Mouse (Mus musculus) forebrain, postnatal 0 days (tissue): ENCODE data around the gene Ints3. TPM values are rescaled to one million over a fixed set of nuclear protein-coding genes. Genes with fewer than 3 reads are reported as not detected.
"Not testable (repeated sequence)": the region's sequence is repeated elsewhere in the genome, so short reads cannot be mapped to it uniquely, and the experiment has no call there.

Experiments
- ATAC-seq: fragments of 200-750 bp; cut with Nextera tagmentation; 2 replicates; pipeline ENCODE4 v1.8.0; 2017; ENCODE audit warnings: mild to moderate bottlenecking, moderate library complexity
- DNase-seq: peaks from one replicate; pipeline ENCODE4 v3.0.0-alpha.2; 2015
- H3K27ac ChIP-seq: fragments of 300-500 bp; sonication (generic); 2 replicates; pipeline ENCODE4 v1.5.1; 2014; ENCODE audit warnings: low read depth, mild to moderate bottlenecking, antibody characterized with exemption, low read length, moderate library complexity, mixed read lengths
- H3K27me3 ChIP-seq: fragments of 300-500 bp; sonication (generic); 2 replicates; pipeline ENCODE4 v1.6.1; 2014; ENCODE audit warnings: mild to moderate bottlenecking, low read length, mixed read lengths; ENCODE audit not compliant: insufficient read depth
- H3K36me3 ChIP-seq: fragments of 300-500 bp; sonication (generic); 2 replicates; pipeline ENCODE4 v1.6.1; 2014; ENCODE audit warnings: mild to moderate bottlenecking, moderate library complexity; ENCODE audit not compliant: insufficient read depth
- H3K4me1 ChIP-seq: fragments of 300-500 bp; sonication (generic); 2 replicates; pipeline ENCODE4 v1.6.1; 2014; ENCODE audit warnings: antibody characterized with exemption; ENCODE audit not compliant: insufficient read depth
- H3K4me2 ChIP-seq: fragments of 300-500 bp; sonication (generic); 2 replicates; pipeline ENCODE4 v1.6.1; 2014; ENCODE audit warnings: low read depth, mild to moderate bottlenecking, moderate library complexity
- H3K4me3 ChIP-seq: fragments of 300-500 bp; sonication (generic); 2 replicates; pipeline ENCODE4 v1.5.1; 2014; ENCODE audit warnings: low read depth, low read length, mixed read lengths
- H3K9ac ChIP-seq: fragments of 300-500 bp; sonication (generic); 2 replicates; pipeline ENCODE4 v1.6.1; 2014; ENCODE audit warnings: mild to moderate bottlenecking
- H3K9me3 ChIP-seq: fragments of 300-500 bp; sonication (generic); 2 replicates; pipeline ENCODE4 v1.6.1; 2016; ENCODE audit warnings: low read length
- CTCF ChIP-seq: sonication (generic); IDR thresholded peaks from 2 replicates; pipeline ENCODE4 v1.5.1; 2016; ENCODE audit warnings: antibody characterized with exemption, control low read depth, low read depth
- WGBS: fragments of 180-500 bp; shearing (Covaris S2); extraction: QIAGEN DNeasy Blood & Tissue Kit; methylation state at CpG from one replicate; pipeline ENCODE4 v1.1.7; 2014; 5-methylcytosine and 5-hydroxymethylcytosine counted together
- polyA plus RNA-seq: library from polyadenylated mRNA; unstranded; fragments of >200 nt; fragmentation: Nextera tagmentation; extraction: Ambion mirVana; gene quantifications from 2 replicates; pipeline ENCODE4 v1.2.1, GENCODE M21; 2015
- total RNA-seq: library from RNA; depleted of rRNA; stranded (reverse); fragments of >200 nt; gene quantifications from 2 replicates; pipeline ENCODE4 v1.2.3, GENCODE M21; 2014; rRNA removed

Ints3 gene
- total and polyA plus RNA-seq, 2 experiments from 2014 or later, result 20.6 to 51.5 TPM

- Histone ChIP-seq H3K4me1 (no peaks in the 10 kb centered on the region), H3K36me3 (peaks cover 31% of the 10 kb centered on the region), H3K4me3 (no peak overlapping the region), H3K9me3 (no peaks in the 10 kb centered on the region), H3K27me3 (no peaks in the 10 kb centered on the region), H3K4me2 (no peak overlapping the region), H3K9ac (no peak overlapping the region), H3K27ac (no peak overlapping the region)
- no peak for TF ChIP-seq CTCF
- no peak for ATAC-seq
- no peak for DNase-seq
- 78% methylated on average over 2 of the region's 2 CpGs for WGBS
These were observed 71.1 kb downstream of the Ints3 start for GRCm38 (mm10) chr3:90362346-90362745.

GRCm38 (mm10) chr3:90361476-90361875 is 71.9 kb downstream of the Ints3 start:
- H3K4me1 ChIP-seq, result no peaks in the 10 kb centered on the region
- no peaks in the 10 kb centered on the region for H3K27me3 ChIP-seq
- H3K4me2 ChIP-seq, result no peak overlapping the region
- WGBS, result 76% methylated on average over 4 of the region's 4 CpGs
- no peaks in the 10 kb centered on the region for H3K9me3 ChIP-seq
- peaks cover 36% of the 10 kb centered on the region for H3K36me3 ChIP-seq
- DNase-seq (no peak), ATAC-seq (no peak)
- no peak overlapping the region for H3K27ac ChIP-seq
- H3K4me3 ChIP-seq, result no peak overlapping the region
- H3K9ac ChIP-seq, result no peak overlapping the region
- TF ChIP-seq CTCF, result no peak

- no peak overlapping the region for H3K4me2 ChIP-seq
- 96% methylated on average over 1 of the region's 1 CpGs for WGBS
These were observed 74.2 kb downstream of the Ints3 start for GRCm38 (mm10) chr3:90359230-90359629.

GRCm38 (mm10) chr3:90357959-90358358 is 75.5 kb downstream of the Ints3 start:
- DNase-seq (no peak), ATAC-seq (no peak)
- Histone ChIP-seq H3K9me3 (no peaks in the 10 kb centered on the region), H3K9ac (no peak overlapping the region), H3K27ac (no peak overlapping the region), H3K4me3 (no peak overlapping the region), H3K4me1 (no peaks in the 10 kb centered on the region), H3K4me2 (no peak overlapping the region), H3K36me3 (peaks cover 71% of the 10 kb centered on the region), H3K27me3 (no peaks in the 10 kb centered on the region)
- 90% methylated on average over 7 of the region's 7 CpGs for WGBS
- TF ChIP-seq CTCF, result no peak

More at GRCm38 (mm10) chr3:90359230-90359629, 74.2 kb downstream of the Ints3 start:
- no peak for TF ChIP-seq CTCF
- DNase-seq (no peak), ATAC-seq (no peak)
- Histone ChIP-seq H3K9me3 (no peaks in the 10 kb centered on the region), H3K9ac (no peak overlapping the region), H3K36me3 (peaks cover 58% of the 10 kb centered on the region), H3K27ac (no peak overlapping the region), H3K4me3 (no peak overlapping the region), H3K27me3 (no peaks in the 10 kb centered on the region), H3K4me1 (no peaks in the 10 kb centered on the region)

GRCm38 (mm10) chr3:90347847-90348246 is 85.6 kb downstream of the Ints3 start:
- Histone ChIP-seq H3K27ac (no peak overlapping the region), H3K27me3 (no peaks in the 10 kb centered on the region), H3K9ac (no peak overlapping the region), H3K4me2 (no peak overlapping the region), H3K4me3 (no peak overlapping the region), H3K36me3 (peaks cover 29% of the 10 kb centered on the region), H3K9me3 (no peaks in the 10 kb centered on the region), H3K4me1 (no peaks in the 10 kb centered on the region)
- no peak for ATAC-seq
- 97% methylated on average over 4 of the region's 4 CpGs for WGBS
- TF ChIP-seq CTCF, result no peak
- DNase-seq, result no peak

GRCm38 (mm10) chr3:90342853-90343252 is 90.6 kb downstream of the Ints3 start:
- not testable (repeated sequence) for ATAC-seq, DNase-seq, H3K36me3 ChIP-seq, H3K9ac ChIP-seq, H3K4me1 ChIP-seq, H3K9me3 ChIP-seq, H3K27me3 ChIP-seq, H3K4me2 ChIP-seq, H3K4me3 ChIP-seq, H3K27ac ChIP-seq
- 63% methylated on average over 2 of the region's 2 CpGs for WGBS

Other genes starting within 250 kb of the Ints3 start
- gene Rps27, start 220.0 kb downstream of the Ints3 start, total RNA-seq, result 2,552 and 3,359 TPM in 2 replicates
- 824 and 1,232 TPM in 2 replicates for gene Rps27, start 220.0 kb downstream of the Ints3 start, polyA plus RNA-seq
- 9.8 and 11.4 TPM in 2 replicates for gene Rab13, start 219.9 kb downstream of the Ints3 start, total RNA-seq
- 16.3 and 20.1 TPM in 2 replicates for gene Rab13, start 219.9 kb downstream of the Ints3 start, polyA plus RNA-seq
- 70.1 and 75.7 TPM in 2 replicates for gene Jtb, start 202.0 kb downstream of the Ints3 start, total RNA-seq
- 131 and 139 TPM in 2 replicates for gene Jtb, start 202.0 kb downstream of the Ints3 start, polyA plus RNA-seq
- 1.4 and 2.7 TPM in 2 replicates for gene Creb3l4, start 190.1 kb downstream of the Ints3 start, total RNA-seq
- gene Creb3l4, start 190.1 kb downstream of the Ints3 start, polyA plus RNA-seq, result 0.91 and 1.0 TPM in 2 replicates
- 68.1 and 72.0 TPM in 2 replicates for gene Slc39a1, start 185.4 kb downstream of the Ints3 start, total RNA-seq
- gene Slc39a1, start 185.4 kb downstream of the Ints3 start, polyA plus RNA-seq, result 50.0 and 51.6 TPM in 2 replicates
- gene Crtc2, start 179.5 kb downstream of the Ints3 start, total RNA-seq, result 13.9 and 17.2 TPM in 2 replicates
- 12.9 and 14.7 TPM in 2 replicates for gene Crtc2, start 179.5 kb downstream of the Ints3 start, polyA plus RNA-seq
- 20.1 and 29.8 TPM in 2 replicates for gene Dennd4b, start 168.4 kb downstream of the Ints3 start, total RNA-seq
- 4.4 and 5.1 TPM in 2 replicates for gene Dennd4b, start 168.4 kb downstream of the Ints3 start, polyA plus RNA-seq
- gene Gatad2b, start 140.4 kb downstream of the Ints3 start, total RNA-seq, result 29.5 and 34.1 TPM in 2 replicates
- gene Gatad2b, start 140.4 kb downstream of the Ints3 start, polyA plus RNA-seq, result 6.9 and 12.6 TPM in 2 replicates
- gene Slc27a3, start 43.7 kb downstream of the Ints3 start, total RNA-seq, result 47.4 and 50.8 TPM in 2 replicates
- 23.7 and 25.0 TPM in 2 replicates for gene Slc27a3, start 43.7 kb downstream of the Ints3 start, polyA plus RNA-seq
- 2.7 and 6.9 TPM in 2 replicates for gene Npr1, start 32.2 kb upstream of the Ints3 start, total RNA-seq
- 1.7 and 2.1 TPM in 2 replicates for gene Npr1, start 32.2 kb upstream of the Ints3 start, polyA plus RNA-seq
- gene Ilf2, start 42.5 kb upstream of the Ints3 start, total RNA-seq, result 199 and 239 TPM in 2 replicates
- 170 and 191 TPM in 2 replicates for gene Ilf2, start 42.5 kb upstream of the Ints3 start, polyA plus RNA-seq
- 41.4 and 48.2 TPM in 2 replicates for gene Snapin, start 57.4 kb upstream of the Ints3 start, total RNA-seq
- gene Snapin, start 57.4 kb upstream of the Ints3 start, polyA plus RNA-seq, result 79.1 and 80.4 TPM in 2 replicates
- 272 and 302 TPM in 2 replicates for gene Chtop, start 75.9 kb upstream of the Ints3 start, total RNA-seq
- gene Chtop, start 75.9 kb upstream of the Ints3 start, polyA plus RNA-seq, result 179 and 186 TPM in 2 replicates
- gene S100a1, start 80.8 kb upstream of the Ints3 start, total RNA-seq, result 16.1 and 33.6 TPM in 2 replicates
- gene S100a1, start 80.8 kb upstream of the Ints3 start, polyA plus RNA-seq, result 47.0 and 52.8 TPM in 2 replicates
- 8.4 and 11.2 TPM in 2 replicates for gene S100a13, start 80.8 kb upstream of the Ints3 start, total RNA-seq
- 16.1 and 20.5 TPM in 2 replicates for gene S100a13, start 80.8 kb upstream of the Ints3 start, polyA plus RNA-seq
- gene S100a14, start 93.2 kb upstream of the Ints3 start, total RNA-seq, result 0.08 TPM in 1 of 2 replicates, not detected in the other
- gene S100a14, start 93.2 kb upstream of the Ints3 start, polyA plus RNA-seq, result not detected in 2 replicates
- gene S100a16, start 103.6 kb upstream of the Ints3 start, total RNA-seq, result 39.4 and 48.7 TPM in 2 replicates
- gene S100a16, start 103.6 kb upstream of the Ints3 start, polyA plus RNA-seq, result 74.4 and 78.6 TPM in 2 replicates
- gene S100a3, start 127.0 kb upstream of the Ints3 start, total RNA-seq, result 0.10 and 0.23 TPM in 2 replicates
- gene S100a3, start 127.0 kb upstream of the Ints3 start, polyA plus RNA-seq, result 0.51 and 0.52 TPM in 2 replicates
- not detected in 2 replicates for gene S100a2, start 156.6 kb upstream of the Ints3 start, total RNA-seq
- not detected in 2 replicates for gene S100a2, start 156.6 kb upstream of the Ints3 start, polyA plus RNA-seq
- gene Gm42674, start 168.3 kb upstream of the Ints3 start, total RNA-seq, result not detected in 2 replicates
- not detected in 2 replicates for gene Gm42674, start 168.3 kb upstream of the Ints3 start, polyA plus RNA-seq
- 2.8 and 5.9 TPM in 2 replicates for gene S100a4, start 170.1 kb upstream of the Ints3 start, total RNA-seq
- 2.1 and 2.4 TPM in 2 replicates for gene S100a4, start 170.1 kb upstream of the Ints3 start, polyA plus RNA-seq
- gene S100a5, start 174.9 kb upstream of the Ints3 start, total RNA-seq, result not detected in 2 replicates
- 0.79 TPM in 1 of 2 replicates, not detected in the other for gene S100a5, start 174.9 kb upstream of the Ints3 start, polyA plus RNA-seq
- 17.9 and 18.1 TPM in 2 replicates for gene S100a6, start 179.3 kb upstream of the Ints3 start, total RNA-seq
- gene S100a6, start 179.3 kb upstream of the Ints3 start, polyA plus RNA-seq, result 34.9 and 40.7 TPM in 2 replicates
- gene S100a7a, start 220.4 kb upstream of the Ints3 start, total RNA-seq, result 0.19 and 0.23 TPM in 2 replicates
- not detected in 2 replicates for gene S100a7a, start 220.4 kb upstream of the Ints3 start, polyA plus RNA-seq
- 6.7 and 15.1 TPM in 2 replicates for gene S100a8, start 235.4 kb upstream of the Ints3 start, total RNA-seq
- gene S100a8, start 235.4 kb upstream of the Ints3 start, polyA plus RNA-seq, result 4.3 and 13.9 TPM in 2 replicates